Mouse (Mus musculus) brain, embryonic 14.5 days (tissue): ENCODE results near the gene Kcnq1.

Experiments used
- CTCF ChIP-seq: fragments of 200-500 bp; IDR thresholded peaks from 2 replicates; pipeline ENCODE4 v1.5.1; 2012; ENCODE audit warnings: inconsistent platforms, mild to moderate bottlenecking, moderate library complexity, borderline replicate concordance; ENCODE audit not compliant: insufficient read depth, insufficient read length; ENCODE audit errors: extremely low read depth
- POLR2A ChIP-seq: fragments of 200-500 bp; IDR thresholded peaks from 2 replicates; pipeline ENCODE4 v1.6.1; 2012; ENCODE audit warnings: mild to moderate bottlenecking, inconsistent platforms, borderline replicate concordance; ENCODE audit not compliant: poor library complexity, insufficient read depth, insufficient read length, severe bottlenecking; ENCODE audit errors: extremely low read depth

DNA sequence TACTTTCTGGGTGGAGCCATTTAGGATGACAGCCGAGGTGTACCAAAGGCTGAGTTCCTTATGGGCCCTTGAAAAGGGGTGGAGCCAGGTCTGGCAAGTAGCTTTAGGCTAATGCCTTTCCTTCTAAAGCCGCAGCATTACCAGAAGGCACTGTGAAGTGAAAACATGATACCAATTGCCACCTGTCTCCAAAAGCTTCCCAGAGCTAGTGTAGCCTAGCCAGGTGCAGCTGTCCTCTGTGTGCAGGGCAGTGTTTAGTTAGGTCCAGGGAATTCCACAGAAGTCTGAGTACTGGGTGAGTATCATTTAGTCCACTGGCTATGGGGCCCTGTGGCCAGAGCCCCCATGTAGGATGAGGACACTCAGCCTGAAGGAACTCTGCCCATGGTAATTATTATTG lies 30.0 kb downstream of the Kcnq1 start:
- TF ChIP-seq CTCF (no peak), POLR2A (no peak)
